Mouse (Mus musculus): ENCODE data around the gene Ehd4. TPM values are rescaled to one million over a fixed set of nuclear protein-coding genes. Genes with fewer than 3 reads are reported as not detected.

Ehd4 gene
- total RNA-seq (2021): 100 to 1,000 TPM; 377 to 459 TPM

- intact Hi-C loops (cut with DNase I): no loop called here
- peak; percentile 98 for DNase-seq (ENCODE audit: low spot score)
Measured at GRCm38 (mm10) chr2:120154361-120154894, at the start of gene Ehd4. Gene Ehd4, minus strand, starts transcription at chr2:120154606.

DNA sequence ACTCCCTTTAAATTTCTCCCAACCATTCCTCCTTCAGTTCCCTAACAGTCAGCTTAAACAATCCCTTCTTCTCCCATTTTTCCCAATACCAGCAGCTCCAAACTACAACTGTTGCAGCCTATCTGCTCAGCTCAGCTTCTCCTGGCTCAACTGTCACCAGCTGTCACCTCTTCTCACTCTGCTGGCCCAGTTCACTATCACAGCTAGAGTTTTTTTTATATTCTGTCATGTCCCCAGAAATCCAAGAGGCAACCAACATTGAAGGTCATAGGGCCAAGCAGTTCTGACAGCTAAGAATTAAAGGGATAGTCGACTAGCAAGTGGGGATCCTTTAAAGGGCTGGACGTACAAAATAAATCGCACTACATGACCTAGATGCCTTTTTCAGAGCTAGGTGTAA is 49.3 kb upstream of the Ehd4 start:
- intact Hi-C loops (cut with DNase I): no loop called here
- no peak for DNase-seq (ENCODE audit: low spot score)

GRCm38 (mm10) chr2:120200077-120200476 is 45.7 kb upstream of the Ehd4 start:
- intact Hi-C loops (cut with DNase I): no loop called here

GRCm38 (mm10) chr2:120188174-120188573 is 33.8 kb upstream of the Ehd4 start:
- intact Hi-C loops (cut with DNase I): no loop called here

More at GRCm38 (mm10) chr2:120200077-120200476, 45.7 kb upstream of the Ehd4 start:
- DNase-seq (ENCODE audit: low spot score): no peak

DNA sequence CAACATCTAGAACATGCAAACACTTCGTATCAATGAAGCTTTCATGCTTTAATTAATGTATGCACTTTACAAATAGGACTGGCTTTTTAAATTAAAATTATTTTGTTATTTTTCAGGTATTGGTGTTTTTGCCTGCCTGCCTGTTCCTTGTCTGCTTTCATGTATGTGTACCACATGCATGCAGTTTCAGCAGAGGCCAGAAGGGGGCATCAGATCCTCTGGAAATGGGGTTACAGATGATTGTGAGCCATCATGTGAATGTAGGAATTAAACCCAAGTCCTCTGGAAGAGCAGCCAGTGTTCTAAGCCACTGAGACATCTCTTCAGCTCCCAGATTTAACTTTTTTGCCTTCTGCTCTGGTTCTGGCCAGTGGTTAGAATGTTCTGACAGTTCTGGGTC is 33.2 kb upstream of the Ehd4 start:
- intact Hi-C loops (cut with DNase I): no loop called here

More at GRCm38 (mm10) chr2:120188174-120188573, 33.8 kb upstream of the Ehd4 start:
- no peak for DNase-seq (ENCODE audit: low spot score)

DNA sequence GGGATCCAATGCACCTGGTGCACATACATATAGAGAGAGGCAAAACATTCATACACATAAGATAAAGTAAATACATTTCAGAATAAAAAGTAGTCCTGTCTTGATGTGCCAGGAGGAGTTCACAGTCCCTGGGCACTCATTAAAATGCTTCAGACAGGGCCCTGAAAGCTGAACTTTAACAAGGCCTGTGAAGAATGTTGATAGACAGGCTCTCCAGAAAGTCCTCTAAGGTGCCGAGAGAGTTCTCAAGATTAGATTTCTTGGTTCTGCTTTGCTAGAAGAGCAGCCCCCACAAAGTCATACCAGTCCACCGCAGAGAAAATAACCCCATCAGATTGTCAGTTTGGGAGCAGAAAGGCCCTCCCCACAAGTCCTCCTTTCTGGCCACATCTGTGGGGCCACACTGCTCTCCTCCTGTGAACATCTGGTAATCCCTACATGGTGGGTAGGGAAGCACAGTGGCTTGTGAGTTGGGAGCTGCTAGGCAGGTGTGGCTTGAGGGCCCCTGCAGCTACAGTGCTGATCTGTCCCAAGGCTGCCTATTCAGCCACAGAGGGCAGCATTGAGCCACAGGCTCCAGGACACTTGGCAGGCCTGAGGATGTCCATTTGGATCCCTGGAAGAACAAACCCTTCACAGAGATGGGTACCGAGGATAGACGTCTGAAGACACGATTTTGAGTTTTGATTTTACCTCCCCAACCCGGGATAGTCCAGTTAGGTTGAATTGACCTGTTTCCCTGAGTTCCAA is 31.3 kb upstream of the Ehd4 start:
- intact Hi-C loops (cut with DNase I): no loop called here

More for the DNA sequence above, 33.2 kb upstream of the Ehd4 start:
- DNase-seq (ENCODE audit: low spot score): no peak

DNA sequence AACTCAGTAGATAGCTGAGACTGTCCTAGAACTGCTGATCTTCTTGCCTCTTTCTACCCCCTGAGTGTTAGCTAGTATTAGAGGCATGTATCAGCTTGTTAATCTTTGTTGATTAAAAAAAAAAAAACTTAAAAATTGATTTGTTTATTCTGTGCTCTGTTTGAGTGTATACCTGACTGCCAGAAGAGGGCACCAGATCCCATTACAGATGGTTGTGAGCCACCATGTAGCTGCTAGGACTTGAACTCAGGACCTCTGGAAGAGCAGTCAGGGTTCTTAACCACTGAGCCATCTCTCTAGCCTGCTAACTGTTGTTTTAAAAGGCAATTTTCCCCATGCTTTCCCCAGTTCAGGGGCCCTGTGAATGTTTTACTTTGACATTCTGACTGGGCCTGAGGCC is 24.5 kb upstream of the Ehd4 start:
- DNase-seq (ENCODE audit: low spot score): no peak
- intact Hi-C loops (cut with DNase I): no loop called here

More for the DNA sequence above, 31.3 kb upstream of the Ehd4 start:
- no peak for DNase-seq (ENCODE audit: low spot score)

DNA sequence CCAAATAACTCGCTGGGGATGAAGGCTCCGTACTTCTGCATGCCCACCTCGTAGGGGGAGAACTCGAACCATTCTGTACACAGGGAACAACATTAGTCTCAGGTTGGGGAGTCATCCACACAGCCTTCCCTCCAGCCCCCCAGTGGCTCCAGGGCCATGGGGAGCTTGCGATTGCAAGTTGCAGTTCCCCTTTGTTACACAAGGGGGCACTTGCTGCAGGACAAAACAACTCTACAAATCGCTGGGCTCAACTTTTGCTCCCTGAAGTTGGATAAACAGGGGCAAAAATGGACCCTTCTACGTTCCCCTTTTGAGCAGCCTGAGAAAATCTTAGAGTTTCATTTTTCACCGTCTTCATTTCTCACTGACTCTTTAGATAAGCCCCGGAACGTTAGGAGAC is 19.3 kb upstream of the Ehd4 start:
- DNase-seq (ENCODE audit: low spot score): peak; percentile 9
- intact Hi-C loops (cut with DNase I): loop anchor here (2.0 to 5.0 kb wide), 3 partner anchors 91 to 201 kb away; partner anchors contain the start of gene Mapkbp1

DNA sequence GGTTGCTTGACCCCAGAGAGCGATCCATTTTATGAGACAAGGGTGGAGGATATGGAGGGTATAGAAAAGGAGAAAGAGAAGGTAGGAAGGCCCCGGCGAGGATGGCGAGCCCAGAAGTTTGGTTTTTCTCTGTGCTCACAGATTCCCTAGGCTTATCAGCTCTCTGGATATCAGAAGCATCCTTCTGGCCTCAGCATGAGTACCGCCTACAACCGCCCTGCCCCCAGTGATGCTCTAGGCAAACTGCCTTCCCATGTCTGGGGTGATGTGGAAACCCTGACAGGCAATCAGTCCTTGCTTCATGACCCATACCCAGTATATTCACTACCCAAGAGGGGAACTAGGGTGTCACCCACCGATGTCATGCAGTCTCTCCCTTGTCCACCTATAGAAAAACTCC is 17.0 kb upstream of the Ehd4 start:
- no peak for DNase-seq (ENCODE audit: low spot score)
- intact Hi-C loops (cut with DNase I): loop anchor here (5.0 kb wide), 2 partner anchors 106 to 199 kb away; partner anchors contain the start of gene Mapkbp1

GRCm38 (mm10) chr2:120170726-120171125 is 16.3 kb upstream of the Ehd4 start:
- DNase-seq (ENCODE audit: low spot score): no peak
- intact Hi-C loops (cut with DNase I): loop anchor here (1.0 to 5.0 kb wide), 3 partner anchors 85 to 198 kb away; partner anchors contain the start of gene Mapkbp1

- intact Hi-C loops (cut with DNase I): no loop called here
- no peak for DNase-seq (ENCODE audit: low spot score)
Measured at GRCm38 (mm10) chr2:120169382-120169781, 15.0 kb upstream of the Ehd4 start.

DNA sequence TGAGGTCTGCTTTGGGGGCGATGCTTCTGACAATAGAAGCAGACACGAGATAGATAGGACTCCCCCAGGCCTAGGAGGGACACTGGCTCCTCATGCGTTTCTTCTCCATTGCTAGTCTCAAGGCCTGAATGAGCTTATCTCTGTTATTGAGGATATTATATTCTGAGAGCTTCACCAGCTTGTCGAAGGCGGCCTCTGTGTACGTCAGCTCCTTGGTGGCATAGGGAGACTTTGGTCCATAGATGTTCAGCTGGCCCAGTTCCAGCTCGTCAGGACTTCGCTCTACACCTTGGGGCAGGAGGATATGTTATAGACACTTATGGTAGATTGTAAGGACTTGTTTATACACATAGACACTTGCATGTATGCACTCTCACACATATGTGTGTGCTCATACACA is 13.4 kb upstream of the Ehd4 start:
- DNase-seq (ENCODE audit: low spot score): no peak
- intact Hi-C loops (cut with DNase I): no loop called here

- intact Hi-C loops (cut with DNase I): no loop called here
- no peak for DNase-seq (ENCODE audit: low spot score)
Measured at GRCm38 (mm10) chr2:120165474-120165873, 11.1 kb upstream of the Ehd4 start.

DNA sequence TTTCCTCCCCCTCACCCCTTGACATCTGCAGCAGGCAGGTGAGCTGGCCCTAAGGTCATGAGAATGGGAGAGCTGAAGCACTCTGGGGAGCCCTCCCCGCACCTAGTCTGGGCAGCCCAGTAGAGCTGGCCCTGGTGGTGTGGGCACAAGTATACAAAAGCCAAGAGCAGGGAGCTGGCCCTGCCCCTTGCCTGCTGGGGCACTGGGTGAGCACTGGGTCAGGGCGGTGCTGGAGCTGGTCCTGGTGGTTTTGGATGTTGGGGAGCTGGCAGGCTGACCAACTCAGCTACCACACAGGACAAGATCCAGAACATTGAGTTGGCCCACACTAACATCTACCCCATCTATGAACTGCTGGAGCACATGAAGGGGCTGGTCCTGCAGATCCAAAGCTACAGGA is 5.0 kb upstream of the Ehd4 start:
- DNase-seq (ENCODE audit: low spot score): no peak

GRCm38 (mm10) chr2:120158846-120159245 is 4.4 kb upstream of the Ehd4 start:
- intact Hi-C loops (cut with DNase I): no loop called here
- DNase-seq (ENCODE audit: low spot score): no peak

More for the DNA sequence above, 5.0 kb upstream of the Ehd4 start:
- intact Hi-C loops (cut with DNase I): no loop called here

DNA sequence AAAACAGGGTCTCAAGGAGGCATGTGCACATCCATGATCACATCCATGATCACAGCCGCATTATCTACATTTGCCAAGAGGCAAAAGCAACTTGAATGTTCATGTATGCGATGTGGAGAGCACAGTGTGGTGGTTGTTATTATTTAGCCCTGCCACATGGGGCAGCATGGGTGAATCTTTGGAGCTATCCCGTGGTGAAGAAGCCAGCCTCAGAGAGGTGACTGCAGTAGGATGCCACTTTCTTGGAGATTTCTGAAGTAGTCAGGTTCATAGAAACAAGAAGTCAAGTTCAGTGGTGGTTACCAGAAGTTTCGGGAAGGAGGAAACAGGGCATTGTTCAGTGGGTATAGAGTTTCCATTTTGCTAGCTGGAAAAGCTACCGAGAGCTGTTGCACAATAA is 3.6 kb upstream of the Ehd4 start:
- intact Hi-C loops (cut with DNase I): no loop called here
- DNase-seq (ENCODE audit: low spot score): no peak

- no peak for DNase-seq (ENCODE audit: low spot score)
- intact Hi-C loops (cut with DNase I): loop anchor here (2.0 kb wide), 1 partner anchor 63 kb away; no protein-coding TSS in a partner anchor
Measured at GRCm38 (mm10) chr2:120157606-120158005, 3.2 kb upstream of the Ehd4 start.

DNA sequence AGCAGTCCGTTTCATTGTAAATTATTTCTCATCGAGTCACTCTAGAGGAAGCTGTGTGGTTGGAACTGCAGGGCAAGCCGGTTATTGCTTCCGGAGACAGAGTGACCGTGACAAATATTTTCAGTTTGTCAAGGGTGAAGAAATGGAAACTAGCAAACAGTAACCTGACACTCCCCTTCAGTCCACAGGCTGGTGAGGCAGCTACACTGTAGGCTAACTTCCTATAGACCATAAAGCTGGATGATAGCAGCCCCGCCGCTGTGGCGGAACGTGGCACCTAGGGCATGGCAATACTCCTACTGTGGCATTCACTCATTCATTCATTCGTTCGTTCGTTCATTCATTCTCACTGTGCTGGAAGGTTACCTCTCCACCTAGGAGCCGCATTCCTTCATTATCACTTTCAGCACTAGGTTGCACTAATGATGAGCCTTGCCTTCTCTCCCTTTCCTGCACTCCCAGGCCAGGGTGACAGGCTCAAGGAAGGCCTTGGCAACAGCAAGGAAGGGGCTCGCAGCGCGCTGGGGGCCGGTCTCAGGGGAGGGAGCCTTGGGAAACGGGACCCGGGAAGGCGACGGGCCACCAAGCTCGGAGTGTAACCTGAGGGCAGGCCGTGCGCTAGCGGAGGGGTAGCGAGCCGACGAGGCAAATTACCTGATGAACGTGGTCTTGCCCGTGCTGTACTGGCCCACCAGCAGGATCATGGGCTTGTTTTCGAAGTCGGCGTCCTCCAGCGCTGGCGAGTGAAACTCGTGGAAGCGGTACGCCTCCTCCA is 633 bp downstream of the Ehd4 start:
- DNase-seq (ENCODE audit: low spot score): no peak

DNA sequence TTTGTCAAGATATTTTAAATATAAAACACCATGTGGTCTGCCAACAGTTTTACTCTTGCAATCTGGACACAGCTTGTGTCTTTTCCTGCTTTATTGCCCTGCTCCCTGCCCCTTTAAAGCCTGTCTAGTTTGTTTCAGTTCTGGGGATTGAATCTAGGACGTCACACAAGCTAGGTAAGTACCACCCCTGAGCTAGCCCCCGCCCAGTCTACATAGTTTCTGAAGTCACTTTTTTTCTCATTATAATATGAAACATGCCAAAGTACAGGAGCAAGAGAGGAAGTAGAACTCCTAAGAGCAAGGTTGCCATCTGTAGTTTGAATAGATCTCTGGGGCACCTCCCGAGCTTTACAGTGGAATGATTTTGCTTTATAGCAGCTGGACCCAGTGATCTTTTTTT is 3.8 kb downstream of the Ehd4 start:
- no peak for DNase-seq (ENCODE audit: low spot score)
- intact Hi-C loops (cut with DNase I): no loop called here

More for the DNA sequence above, 633 bp downstream of the Ehd4 start:
- intact Hi-C loops (cut with DNase I): no loop called here

DNA sequence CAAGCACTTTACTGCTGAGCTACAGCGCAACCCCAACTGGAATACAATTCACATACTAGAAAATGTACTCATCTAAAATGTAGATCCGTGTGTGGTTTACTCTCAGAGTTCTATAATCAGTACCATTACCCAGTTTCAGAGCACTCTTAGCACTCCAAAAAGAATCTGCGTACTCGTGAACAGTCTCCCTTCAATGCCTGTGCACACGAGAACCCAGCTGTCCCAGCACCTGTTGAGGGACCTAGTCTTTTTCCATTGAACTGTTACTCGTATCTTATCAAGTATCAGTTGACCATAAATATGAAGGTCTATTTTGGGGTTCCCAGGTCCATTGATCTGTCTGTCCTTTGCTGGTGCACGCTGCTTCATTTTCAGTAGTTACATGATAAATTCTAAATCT is 4.8 kb downstream of the Ehd4 start:
- intact Hi-C loops (cut with DNase I): no loop called here
- no peak for DNase-seq (ENCODE audit: low spot score)

- no peak for DNase-seq (ENCODE audit: low spot score)
- intact Hi-C loops (cut with DNase I): no loop called here
Measured at GRCm38 (mm10) chr2:120147999-120148398, 6.4 kb downstream of the Ehd4 start.
